Mouse (Mus musculus): ENCODE results near the gene G6pc3. TPM values are rescaled to one million over a fixed set of nuclear protein-coding genes. Genes with fewer than 3 reads are reported as not detected.
A peak's percentile ranks its signal among the peaks of the same experiment; 100 is the strongest.

G6pc3 gene
- polyA plus RNA-seq, 1 experiment = 28.3 TPM

- TF ChIP-seq CTCF (IDR thresholded peaks at IDR 0.05; ENCODE audit: low read depth, low read length) (no peak), POLR2A (IDR thresholded peaks at IDR 0.05; ENCODE audit: borderline replicate concordance, low read depth, low read length) (no peak)
- Histone ChIP-seq H3K4me3 (ENCODE audit: insufficient read depth, low read length) (no peak overlapping the region), H3K4me1 (ENCODE audit: control insufficient read depth, insufficient read depth, low read length) (peaks cover 57% of the 10 kb centered on the region)
Observed at GRCm38 (mm10) chr11:102216056-102216885, 26.9 kb downstream of the G6pc3 start.

GRCm38 (mm10) chr11:102216886-102217240 lies 27.4 kb downstream of the G6pc3 start:
- Histone ChIP-seq H3K27ac (ENCODE audit: insufficient read depth, low read depth, low read length) (no peak overlapping the region), H3K4me1 (ENCODE audit: control insufficient read depth, insufficient read depth, low read length) (peaks cover 63% of the 10 kb centered on the region), H3K4me3 (ENCODE audit: insufficient read depth, low read length) (peak overlapping the region; percentile 68; the same call in 1 of the 2 replicates)
- TF ChIP-seq CTCF (IDR thresholded peaks at IDR 0.05; ENCODE audit: low read depth, low read length) (no peak), POLR2A (IDR thresholded peaks at IDR 0.05; ENCODE audit: borderline replicate concordance, low read depth, low read length) (no peak)

More at GRCm38 (mm10) chr11:102216056-102216885, 26.9 kb downstream of the G6pc3 start:
- no peak overlapping the region for H3K27ac ChIP-seq (ENCODE audit: insufficient read depth, low read depth, low read length)

- no peak overlapping the region for H3K27ac ChIP-seq (ENCODE audit: insufficient read depth, low read depth, low read length)
- TF ChIP-seq POLR2A (IDR thresholded peaks at IDR 0.05; ENCODE audit: borderline replicate concordance, low read depth, low read length) = no peak
- no peak for TF ChIP-seq CTCF (IDR thresholded peaks at IDR 0.05; ENCODE audit: low read depth, low read length)
- H3K4me3 ChIP-seq (ENCODE audit: insufficient read depth, low read length) = peak overlapping the region; percentile 68
- H3K4me1 ChIP-seq (ENCODE audit: control insufficient read depth, insufficient read depth, low read length) = peaks cover 67% of the 10 kb centered on the region
Observed at GRCm38 (mm10) chr11:102217396-102217795, 28.0 kb downstream of the G6pc3 start.

- peak overlapping the region; percentile 68 for H3K4me3 ChIP-seq (ENCODE audit: insufficient read depth, low read length)
- peaks cover 73% of the 10 kb centered on the region for H3K4me1 ChIP-seq (ENCODE audit: control insufficient read depth, insufficient read depth, low read length)
- peak overlapping the region; percentile 82 for H3K27ac ChIP-seq (ENCODE audit: insufficient read depth, low read depth, low read length)
- TF ChIP-seq POLR2A (IDR thresholded peaks at IDR 0.05; ENCODE audit: borderline replicate concordance, low read depth, low read length) = no peak
- TF ChIP-seq CTCF (IDR thresholded peaks at IDR 0.05; ENCODE audit: low read depth, low read length) = no peak
Observed at GRCm38 (mm10) chr11:102217876-102218430, 28.5 kb downstream of the G6pc3 start.

GRCm38 (mm10) chr11:102218783-102219182 lies 29.4 kb downstream of the G6pc3 start:
- TF ChIP-seq CTCF (IDR thresholded peaks at IDR 0.05; ENCODE audit: low read depth, low read length) = no peak
- no peak for TF ChIP-seq POLR2A (IDR thresholded peaks at IDR 0.05; ENCODE audit: borderline replicate concordance, low read depth, low read length)
- H3K4me3 ChIP-seq (ENCODE audit: insufficient read depth, low read length) = peak overlapping the region; percentile 68
- H3K27ac ChIP-seq (ENCODE audit: insufficient read depth, low read depth, low read length) = peak overlapping the region; percentile 82
- H3K4me1 ChIP-seq (ENCODE audit: control insufficient read depth, insufficient read depth, low read length) = peaks cover 74% of the 10 kb centered on the region

- peaks cover 74% of the 10 kb centered on the region for H3K4me1 ChIP-seq (ENCODE audit: control insufficient read depth, insufficient read depth, low read length)
- TF ChIP-seq CTCF (IDR thresholded peaks at IDR 0.05; ENCODE audit: low read depth, low read length) = no peak
- TF ChIP-seq POLR2A (IDR thresholded peaks at IDR 0.05; ENCODE audit: borderline replicate concordance, low read depth, low read length) = no peak
- H3K27ac ChIP-seq (ENCODE audit: insufficient read depth, low read depth, low read length) = peak overlapping the region; percentile 59
- H3K4me3 ChIP-seq (ENCODE audit: insufficient read depth, low read length) = 0 out of 2 replicates have a peak overlapping the region, but pooled peaks have one; percentile 1
Observed at GRCm38 (mm10) chr11:102219247-102219993, 30.0 kb downstream of the G6pc3 start.

GRCm38 (mm10) chr11:102219994-102220346 lies 30.6 kb downstream of the G6pc3 start:
- peaks cover 69% of the 10 kb centered on the region for H3K4me1 ChIP-seq (ENCODE audit: control insufficient read depth, insufficient read depth, low read length)
- H3K4me3 ChIP-seq (ENCODE audit: insufficient read depth, low read length) = no peak overlapping the region
- TF ChIP-seq CTCF (IDR thresholded peaks at IDR 0.05; ENCODE audit: low read depth, low read length) (no peak), POLR2A (IDR thresholded peaks at IDR 0.05; ENCODE audit: borderline replicate concordance, low read depth, low read length) (no peak)
- H3K27ac ChIP-seq (ENCODE audit: insufficient read depth, low read depth, low read length) = no peak overlapping the region

GRCm38 (mm10) chr11:102220451-102220850 lies 31.0 kb downstream of the G6pc3 start:
- H3K4me3 ChIP-seq (ENCODE audit: insufficient read depth, low read length) = no peak overlapping the region
- TF ChIP-seq POLR2A (IDR thresholded peaks at IDR 0.05; ENCODE audit: borderline replicate concordance, low read depth, low read length) = no peak
- no peak for TF ChIP-seq CTCF (IDR thresholded peaks at IDR 0.05; ENCODE audit: low read depth, low read length)
- no peak overlapping the region for H3K27ac ChIP-seq (ENCODE audit: insufficient read depth, low read depth, low read length)
- H3K4me1 ChIP-seq (ENCODE audit: control insufficient read depth, insufficient read depth, low read length) = peaks cover 66% of the 10 kb centered on the region

GRCm38 (mm10) chr11:102221243-102221953 lies 32.0 kb downstream of the G6pc3 start:
- H3K27ac ChIP-seq (ENCODE audit: insufficient read depth, low read depth, low read length) = peak overlapping the region; percentile 44
- H3K4me3 ChIP-seq (ENCODE audit: insufficient read depth, low read length) = no peak overlapping the region
- TF ChIP-seq POLR2A (IDR thresholded peaks at IDR 0.05; ENCODE audit: borderline replicate concordance, low read depth, low read length) (no peak), CTCF (IDR thresholded peaks at IDR 0.05; ENCODE audit: low read depth, low read length) (no peak)
- H3K4me1 ChIP-seq (ENCODE audit: control insufficient read depth, insufficient read depth, low read length) = peaks cover 58% of the 10 kb centered on the region

All from bone marrow macrophage, adult 2 months (primary cell).